Mouse (Mus musculus): Measurements from ENCODE around the gene Fam181a. TPM values are rescaled to one million over a fixed set of nuclear protein-coding genes. Genes with fewer than 3 reads are reported as not detected.

The Fam181a gene
- not detected in 4 replicates for total RNA-seq (2023; ENCODE audit: inconsistent age)

DNA sequence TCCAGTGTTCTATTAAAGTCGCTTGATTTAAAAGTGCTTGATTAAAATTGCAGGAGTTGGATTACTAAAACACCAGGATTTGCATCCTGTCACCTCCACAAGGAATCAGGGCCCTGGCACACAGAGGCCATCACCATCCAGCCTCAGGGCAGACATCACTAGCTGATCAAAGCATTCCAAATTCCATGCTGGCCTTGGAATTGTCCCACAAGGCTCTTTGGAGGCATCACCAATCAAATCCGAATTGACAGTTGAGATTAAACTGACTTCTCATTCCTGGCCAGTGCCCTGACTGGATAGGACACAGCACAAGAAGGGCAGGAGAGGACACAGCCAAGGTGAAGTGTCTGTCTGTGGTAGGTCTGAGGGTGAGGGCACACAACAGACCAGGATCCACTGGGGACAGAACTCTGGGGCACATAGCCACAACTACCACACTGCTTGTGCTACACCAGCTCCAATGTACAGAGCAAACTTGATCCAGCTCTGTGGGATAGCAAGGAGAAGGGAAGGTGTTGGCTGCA, at the start of gene Fam181a:
Gene Fam181a (plus strand): TSS at position 232 of the 524 bp plus-strand sequence.

DNA sequence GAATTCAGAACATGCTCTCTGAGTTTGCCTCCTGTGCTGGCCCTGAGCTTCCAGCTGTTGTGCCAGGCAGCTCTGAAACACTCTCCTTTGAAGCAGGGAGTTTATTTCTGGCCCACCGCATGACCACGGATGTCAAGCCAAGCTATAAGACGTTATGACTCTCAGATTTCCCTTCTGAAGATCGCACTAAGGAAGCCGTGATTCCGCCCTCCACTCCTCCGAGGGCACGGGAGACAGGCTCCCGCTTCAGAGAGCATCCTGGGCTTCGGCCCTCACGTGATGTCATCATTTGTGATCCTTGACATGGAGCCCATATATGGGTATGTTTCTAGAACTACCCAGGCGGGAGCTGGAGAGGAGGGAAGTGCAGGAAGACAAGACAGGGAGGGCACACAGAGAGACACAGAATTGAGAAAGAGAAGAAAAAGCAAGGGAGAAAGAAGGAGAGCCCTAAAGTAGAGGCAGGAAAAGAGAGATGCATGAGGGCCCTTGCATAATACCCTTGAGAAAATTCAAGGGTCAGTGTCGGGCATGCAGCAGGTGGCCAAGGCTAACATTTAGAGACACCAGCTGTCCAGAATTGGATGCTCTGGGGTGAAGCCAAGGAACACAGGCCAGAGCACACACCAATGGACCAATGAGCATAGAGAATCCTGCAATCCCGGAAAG, 45.1 kb downstream of the Fam181a start, which contains the start of gene Asb2:
Gene Asb2 (minus strand): TSS at position 256 of the 669 bp plus-strand sequence.

Other genes starting within 250 kb of the Fam181a start
- not detected in 4 replicates for gene Prima1, start 68.8 kb upstream of the Fam181a start, total RNA-seq (2023; ENCODE audit: inconsistent age)
- 21.5 to 27.4 TPM (median 24.2 TPM) in 4 replicates for gene Asb2, start 45.0 kb downstream of the Fam181a start, total RNA-seq (2023; ENCODE audit: inconsistent age)
- gene Otub2, start 77.7 kb downstream of the Fam181a start, total RNA-seq (2023; ENCODE audit: inconsistent age): 5.0 to 6.9 TPM (median 5.7 TPM) in 4 replicates
- gene 9330161L09Rik, start 96.8 kb downstream of the Fam181a start, total RNA-seq (2023; ENCODE audit: inconsistent age): 9.6 to 11.3 TPM (median 10.4 TPM) in 4 replicates
- 224 to 256 TPM (median 230 TPM) in 4 replicates for gene Ddx24, start 114.9 kb downstream of the Fam181a start, total RNA-seq (2023; ENCODE audit: inconsistent age)
- gene Ifi27, start 123.2 kb downstream of the Fam181a start, total RNA-seq (2023; ENCODE audit: inconsistent age): 87.5 to 131 TPM (median 117 TPM) in 4 replicates
- gene Ifi27l2a, start 132.7 kb downstream of the Fam181a start, total RNA-seq (2023; ENCODE audit: inconsistent age): 158 to 357 TPM (median 229 TPM) in 4 replicates
- not detected in 4 replicates for gene Ifi27l2b, start 146.2 kb downstream of the Fam181a start, total RNA-seq (2023; ENCODE audit: inconsistent age)
- gene Ppp4r4, start 221.3 kb downstream of the Fam181a start, total RNA-seq (2023; ENCODE audit: inconsistent age): 0.12 to 0.16 TPM in 2 of 4 replicates, not detected in the others